Mouse (Mus musculus) liver, embryonic 15.5 days (tissue): ENCODE measurements around the gene Ncaph2. TPM values are rescaled to one million over a fixed set of nuclear protein-coding genes. Genes with fewer than 3 reads are reported as not detected.

ENCODE experiments used
- ATAC-seq: fragments of 200-750 bp; cut with Nextera tagmentation; 2 replicates; pipeline ENCODE4 v1.8.0; 2017; ENCODE audit warnings: moderate number of reproducible peaks, mild to moderate bottlenecking, moderate library complexity; ENCODE audit not compliant: insufficient read depth
- H3K27ac ChIP-seq: fragments of 300-500 bp; sonication (generic); replicated peaks from 2 replicates; pipeline ENCODE4 v1.5.1; 2015; ENCODE audit warnings: mild to moderate bottlenecking, inconsistent platforms
- H3K27me3 ChIP-seq: fragments of 300-500 bp; sonication (generic); 2 replicates; pipeline ENCODE4 v1.6.1; 2015; ENCODE audit warnings: mild to moderate bottlenecking, inconsistent platforms
- H3K36me3 ChIP-seq: fragments of 300-500 bp; sonication (generic); replicated peaks from 2 replicates; pipeline ENCODE4 v1.6.1; 2015; ENCODE audit warnings: moderate library complexity, mild to moderate bottlenecking, inconsistent platforms
- H3K4me1 ChIP-seq: fragments of 300-500 bp; sonication (generic); replicated peaks from 2 replicates; pipeline ENCODE4 v1.6.1; 2015; ENCODE audit warnings: inconsistent platforms
- H3K4me2 ChIP-seq: fragments of 300-500 bp; sonication (generic); 2 replicates; pipeline ENCODE4 v1.6.1; 2015; ENCODE audit warnings: moderate library complexity, mild to moderate bottlenecking, inconsistent platforms
- H3K4me3 ChIP-seq: fragments of 300-500 bp; sonication (generic); replicated peaks from 2 replicates; pipeline ENCODE4 v1.5.1; 2015; ENCODE audit warnings: mild to moderate bottlenecking, inconsistent platforms
- H3K9ac ChIP-seq: fragments of 300-500 bp; sonication (generic); 2 replicates; pipeline ENCODE4 v1.6.1; 2015; ENCODE audit warnings: moderate library complexity, mild to moderate bottlenecking, inconsistent platforms
- H3K9me3 ChIP-seq: fragments of 300-500 bp; sonication (generic); replicated peaks from 2 replicates; pipeline ENCODE4 v1.6.1; 2016; ENCODE audit warnings: inconsistent platforms
- WGBS: fragments of 180-500 bp; shearing (Covaris S2); methylation state at CpG from one replicate; pipeline ENCODE4 v1.1.7; 2015; ENCODE audit warnings: mixed read lengths; ENCODE audit not compliant: insufficient replicate concordance; 5-methylcytosine and 5-hydroxymethylcytosine counted together
- polyA plus RNA-seq: library from polyadenylated mRNA; unstranded; fragments of >200 nt; fragmentation: Nextera tagmentation; extraction: Ambion mirVana; gene quantifications from 2 replicates; pipeline ENCODE4 v1.2.1, GENCODE M21; 2015

Gene Ncaph2
- polyA plus RNA-seq, result 110 and 115 TPM in 2 replicates

DNA sequence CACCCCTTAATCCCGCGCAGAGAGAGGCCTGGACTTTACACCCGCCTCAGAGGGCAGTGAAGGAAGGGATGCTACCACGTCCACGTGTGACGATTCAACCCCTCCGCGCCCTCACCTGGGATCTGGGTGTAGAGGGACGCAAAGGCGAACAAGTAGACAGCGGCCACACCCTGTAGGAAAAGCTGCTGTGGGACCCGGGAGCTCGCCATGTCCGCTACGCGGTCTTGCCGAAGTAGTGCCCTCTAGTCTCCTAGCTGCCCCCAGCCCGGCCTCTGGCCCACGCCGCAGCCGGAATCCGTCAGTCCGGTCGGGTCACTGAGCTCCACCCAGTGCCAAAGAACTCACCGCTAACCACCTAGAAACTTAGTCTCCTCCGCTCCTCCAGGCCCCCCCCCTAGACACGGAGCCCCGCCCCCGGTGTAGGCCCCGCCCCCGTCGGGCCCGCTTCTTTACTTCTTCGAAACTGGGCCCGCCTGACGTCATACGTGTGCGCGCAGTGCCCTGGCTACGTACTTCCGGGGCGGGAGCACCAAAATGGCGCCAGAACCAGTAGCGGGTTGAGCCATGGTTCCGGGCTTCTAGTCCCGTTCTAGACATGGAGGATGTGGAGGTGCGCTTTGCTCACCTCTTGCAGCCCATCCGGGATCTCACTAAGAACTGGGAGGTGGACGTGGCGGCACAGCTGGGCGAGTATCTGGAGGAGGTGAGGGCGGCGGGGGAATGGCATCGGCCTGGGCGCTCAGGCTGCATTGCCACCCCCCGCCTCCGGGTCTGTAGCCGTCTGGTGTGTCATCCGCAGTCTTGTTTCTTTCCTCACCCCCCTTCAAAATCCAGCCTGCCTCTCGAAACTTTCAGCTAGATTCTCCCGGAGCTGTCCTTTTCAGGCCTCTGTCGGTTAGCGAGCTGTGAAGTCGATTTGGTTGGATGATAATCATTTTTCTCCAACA lies at the start of gene Ncaph2, which contains the start of gene Lmf2:
TSS of gene Ncaph2 (plus strand) at position 479 of the 947 bp plus-strand sequence.
TSS of gene Lmf2 (minus strand) at position 419 of the 947 bp plus-strand sequence.
- peak within 1 kb of the TSS; percentile 83 for H3K4me2 ChIP-seq
- peak within 1 kb of the TSS; percentile 87 for H3K27ac ChIP-seq
- under 1% methylated on average over 64 of the region's 64 CpGs for WGBS
- ATAC-seq, result peak; percentile 90
- peak within 1 kb of the TSS; percentile 91 for H3K9ac ChIP-seq
- no peaks in the 10 kb centered on the region for H3K27me3 ChIP-seq
- H3K36me3 ChIP-seq, result peaks cover 70% of the 10 kb centered on the region
- H3K9me3 ChIP-seq, result no peaks in the 10 kb centered on the region
- H3K4me3 ChIP-seq, result peak within 1 kb of the TSS; percentile 92
- peaks cover 43% of the 10 kb centered on the region for H3K4me1 ChIP-seq

GRCm38 (mm10) chr15:89305966-89306365 lies 49.6 kb upstream of the Ncaph2 start:
- Histone ChIP-seq H3K36me3 (peaks cover 61% of the 10 kb centered on the region), H3K9ac (no peak overlapping the region), H3K4me2 (no peak overlapping the region), H3K27ac (no peak overlapping the region), H3K4me3 (no peak overlapping the region), H3K27me3 (no peaks in the 10 kb centered on the region), H3K9me3 (no peaks in the 10 kb centered on the region), H3K4me1 (peaks cover 35% of the 10 kb centered on the region)
- ATAC-seq, result no peak
- 73% methylated on average over 1 of the region's 1 CpGs for WGBS

DNA sequence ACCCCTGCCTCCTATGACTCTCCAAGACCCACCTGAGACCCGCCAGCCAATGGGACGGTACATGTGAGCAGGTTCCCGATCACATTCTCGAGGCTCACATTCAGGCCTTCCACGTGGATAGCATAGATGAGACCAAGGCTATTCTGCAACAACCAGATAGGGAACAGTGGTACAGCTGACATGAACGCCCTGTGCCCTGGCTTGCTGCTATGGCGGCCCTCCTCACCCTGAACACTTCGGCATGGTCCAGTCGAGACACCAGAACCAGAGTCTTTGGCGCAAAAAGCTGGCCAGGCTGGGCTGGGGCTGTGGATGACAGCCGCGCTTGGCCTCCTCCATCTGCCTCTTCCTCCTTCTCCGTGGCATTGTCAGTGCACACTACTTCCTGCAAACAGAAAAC lies 48.1 kb upstream of the Ncaph2 start:
- ATAC-seq, result no peak
- Histone ChIP-seq H3K27ac (no peak overlapping the region), H3K27me3 (no peaks in the 10 kb centered on the region), H3K4me1 (peaks cover 49% of the 10 kb centered on the region), H3K36me3 (peaks cover 46% of the 10 kb centered on the region), H3K9ac (no peak overlapping the region), H3K4me3 (no peak overlapping the region), H3K9me3 (no peaks in the 10 kb centered on the region), H3K4me2 (no peak overlapping the region)
- 66% methylated on average over 13 of the region's 13 CpGs for WGBS

DNA sequence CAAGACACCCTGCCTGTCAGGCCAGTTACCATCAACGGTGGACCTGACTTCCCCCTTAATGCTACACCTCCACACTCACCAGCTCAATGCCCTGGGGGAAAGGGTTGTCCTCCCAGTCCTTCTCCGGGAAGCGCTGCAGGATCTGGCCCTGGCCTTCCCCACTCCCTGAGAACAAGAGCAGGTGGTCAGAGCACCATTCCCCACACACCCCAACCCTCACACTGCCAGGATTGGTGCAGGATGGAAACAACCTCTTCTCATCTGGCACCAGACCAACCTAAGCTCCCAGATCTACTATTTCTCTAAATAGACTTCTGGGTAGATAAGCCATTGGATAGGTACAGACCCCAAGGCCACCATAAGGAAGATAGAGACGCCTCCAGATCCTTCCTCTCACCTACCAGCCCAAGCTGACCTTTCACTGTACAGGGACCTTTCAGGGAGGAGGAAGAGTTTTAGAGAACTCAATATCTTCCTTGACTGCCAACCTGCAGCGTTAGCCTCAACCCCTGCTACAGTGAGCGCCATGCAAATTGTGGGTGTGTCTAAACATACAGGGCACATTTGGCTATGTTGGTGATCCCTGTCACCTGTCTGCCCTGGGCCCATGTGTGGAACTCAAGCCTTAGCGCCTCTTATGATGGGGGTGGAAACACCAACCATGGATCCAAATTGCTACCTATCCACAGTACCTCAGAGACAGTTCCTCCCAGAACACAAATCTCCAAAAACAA lies 46.9 kb upstream of the Ncaph2 start:
- Histone ChIP-seq H3K9me3 (no peaks in the 10 kb centered on the region), H3K4me1 (peaks cover 61% of the 10 kb centered on the region), H3K27ac (no peak overlapping the region), H3K9ac (no peak overlapping the region), H3K4me2 (no peak overlapping the region), H3K27me3 (no peaks in the 10 kb centered on the region), H3K36me3 (peaks cover 35% of the 10 kb centered on the region), H3K4me3 (no peak overlapping the region)
- 67% methylated on average over 7 of the region's 7 CpGs for WGBS
- no peak for ATAC-seq

DNA sequence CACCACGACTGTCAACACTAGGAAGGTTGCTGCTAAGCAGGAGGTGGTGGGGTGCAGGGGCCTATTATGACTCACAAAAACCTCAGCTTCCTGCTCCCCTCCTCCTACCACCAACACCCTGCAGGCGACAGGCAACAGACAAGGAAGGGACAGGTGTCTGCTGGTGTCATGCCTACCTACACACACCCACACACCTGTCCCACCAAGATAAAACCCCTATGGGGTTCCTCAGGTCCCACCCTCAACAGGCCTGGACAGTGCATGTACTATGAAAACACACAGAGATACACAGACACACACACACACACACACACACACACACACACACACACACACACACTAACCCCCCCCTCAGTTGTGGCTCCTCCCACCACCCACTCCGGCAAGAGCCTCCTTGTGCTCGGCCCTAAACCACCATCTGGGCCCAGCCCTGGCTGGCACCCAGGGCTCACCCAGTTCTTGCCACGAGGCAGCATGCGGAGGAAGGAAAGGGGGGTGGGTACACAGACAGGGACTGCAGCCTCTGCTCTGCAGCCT lies 45.5 kb upstream of the Ncaph2 start:
- H3K4me1 ChIP-seq, result peaks cover 72% of the 10 kb centered on the region
- ATAC-seq, result 0 out of 2 replicates have a peak, but pooled peaks have one; percentile 3
- 20% methylated on average over 6 of the region's 6 CpGs for WGBS
- peaks cover 20% of the 10 kb centered on the region for H3K36me3 ChIP-seq
- H3K4me2 ChIP-seq, result no peak overlapping the region
- no peak overlapping the region for H3K27ac ChIP-seq
- H3K9ac ChIP-seq, result no peak overlapping the region
- H3K9me3 ChIP-seq, result no peaks in the 10 kb centered on the region
- no peaks in the 10 kb centered on the region for H3K27me3 ChIP-seq
- H3K4me3 ChIP-seq, result no peak overlapping the region

DNA sequence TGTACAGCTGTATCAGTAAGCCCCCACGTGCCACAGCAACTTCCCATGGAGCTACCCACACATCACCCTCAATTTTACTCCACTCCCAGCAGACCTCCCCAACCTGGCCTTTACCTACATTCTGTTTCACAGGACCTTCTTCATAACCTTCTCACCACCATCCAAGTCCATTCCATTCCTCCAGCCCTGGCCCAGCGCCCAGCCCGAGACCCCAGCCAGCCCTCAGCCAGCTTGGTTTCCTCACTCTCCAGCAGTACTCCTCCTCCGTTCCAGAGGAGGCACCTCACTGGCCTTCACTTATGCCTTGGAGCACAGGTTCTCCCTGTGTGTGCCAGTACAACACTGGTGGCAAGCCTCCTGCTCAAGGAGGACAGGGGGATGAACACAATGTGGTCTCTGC lies 42.2 kb upstream of the Ncaph2 start:
- peak overlapping the region; percentile 36 for H3K4me2 ChIP-seq
- peak overlapping the region; percentile 93; the same call in 1 of the 2 replicates for H3K9ac ChIP-seq
- peak overlapping the region; percentile 88; the same call in 1 of the 2 replicates for H3K4me3 ChIP-seq
- H3K36me3 ChIP-seq, result no peaks in the 10 kb centered on the region
- no peaks in the 10 kb centered on the region for H3K9me3 ChIP-seq
- peaks cover 2% of the 10 kb centered on the region; the same call in 1 of the 2 replicates for H3K27me3 ChIP-seq
- H3K4me1 ChIP-seq, result peaks cover 73% of the 10 kb centered on the region
- WGBS, result 72% methylated on average over 4 of the region's 4 CpGs
- no peak for ATAC-seq
- H3K27ac ChIP-seq, result no peak overlapping the region

GRCm38 (mm10) chr15:89314107-89314506 lies 41.4 kb upstream of the Ncaph2 start:
- WGBS, result 24% methylated on average over 3 of the region's 3 CpGs
- H3K4me3 ChIP-seq, result peak overlapping the region; percentile 88
- H3K27me3 ChIP-seq, result peaks cover 4% of the 10 kb centered on the region; the same call in 1 of the 2 replicates
- peak overlapping the region; percentile 95 for H3K4me2 ChIP-seq
- no peak for ATAC-seq
- H3K9ac ChIP-seq, result peak overlapping the region; percentile 93
- no peak overlapping the region for H3K27ac ChIP-seq
- peaks cover 66% of the 10 kb centered on the region for H3K4me1 ChIP-seq
- no peaks in the 10 kb centered on the region for H3K9me3 ChIP-seq
- H3K36me3 ChIP-seq, result no peaks in the 10 kb centered on the region

GRCm38 (mm10) chr15:89314511-89315189 lies 40.9 kb upstream of the Ncaph2 start:
- Histone ChIP-seq H3K4me2 (peak overlapping the region; percentile 95), H3K4me3 (peak overlapping the region; percentile 88), H3K27me3 (peaks cover 4% of the 10 kb centered on the region; the same call in 1 of the 2 replicates), H3K9ac (peak overlapping the region; percentile 93), H3K4me1 (peaks cover 61% of the 10 kb centered on the region), H3K9me3 (no peaks in the 10 kb centered on the region), H3K36me3 (no peaks in the 10 kb centered on the region), H3K27ac (peak overlapping the region; percentile 62)
- peak; percentile 39 for ATAC-seq
- WGBS, result under 1% methylated on average over 58 of the region's 58 CpGs

GRCm38 (mm10) chr15:89315190-89315731 lies 40.3 kb upstream of the Ncaph2 start, which contains the start of gene Sbf1:
Gene Sbf1, minus strand, starts transcription at chr15:89315311.
- peak; percentile 100 for ATAC-seq
- WGBS, result under 1% methylated on average over 37 of the region's 37 CpGs
- peaks cover 55% of the 10 kb centered on the region for H3K4me1 ChIP-seq

DNA sequence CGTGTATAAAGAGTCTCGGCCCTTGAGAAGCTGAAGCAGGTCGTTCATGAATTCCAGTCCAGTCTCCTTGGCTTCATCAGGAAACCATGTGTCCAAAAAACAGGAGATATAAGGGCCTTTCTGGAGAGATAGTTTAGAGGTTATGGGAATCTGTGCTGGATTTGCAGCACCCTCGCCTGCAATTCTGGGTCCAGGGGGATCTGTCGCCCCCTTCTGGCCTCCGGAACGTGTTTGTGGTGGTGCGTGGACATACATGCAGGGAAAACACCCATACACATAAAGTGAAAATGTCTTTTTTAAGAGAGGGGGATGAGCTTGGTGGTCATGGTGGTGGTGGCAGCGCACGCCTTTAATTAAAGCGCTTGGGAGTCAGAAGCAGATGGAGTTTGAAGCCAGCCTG lies 39.4 kb upstream of the Ncaph2 start:
- no peak for ATAC-seq
- 0 out of 2 replicates have a peak overlapping the region, but pooled peaks have one; percentile 66 for H3K9ac ChIP-seq
- peaks cover 10% of the 10 kb centered on the region; the same call in 1 of the 2 replicates for H3K27me3 ChIP-seq
- H3K27ac ChIP-seq, result 0 out of 2 replicates have a peak overlapping the region, but pooled peaks have one; percentile 24
- H3K4me3 ChIP-seq, result no peak overlapping the region; the same call in 1 of the 2 replicates
- no peaks in the 10 kb centered on the region for H3K9me3 ChIP-seq
- WGBS, result 72% methylated on average over 11 of the region's 11 CpGs
- peaks cover 54% of the 10 kb centered on the region for H3K4me1 ChIP-seq
- 0 out of 2 replicates have a peak overlapping the region, but pooled peaks have one; percentile 95 for H3K4me2 ChIP-seq
- H3K36me3 ChIP-seq, result no peaks in the 10 kb centered on the region

More at GRCm38 (mm10) chr15:89315190-89315731, 40.3 kb upstream of the Ncaph2 start, which contains the start of gene Sbf1:
- H3K27me3 ChIP-seq, result peaks cover 4% of the 10 kb centered on the region; the same call in 1 of the 2 replicates
- no peaks in the 10 kb centered on the region for H3K36me3 ChIP-seq
- H3K4me3 ChIP-seq, result peak within 1 kb of the TSS; percentile 88
- H3K9me3 ChIP-seq, result no peaks in the 10 kb centered on the region
- peak within 1 kb of the TSS; percentile 93 for H3K9ac ChIP-seq
- H3K4me2 ChIP-seq, result peak within 1 kb of the TSS; percentile 95
- peak within 1 kb of the TSS; percentile 76 for H3K27ac ChIP-seq
